Mouse (Mus musculus) erythroblast, embryonic 14.5 days (primary cell): Measurements from ENCODE around the gene Hlcs. TPM values are rescaled to one million over a fixed set of nuclear protein-coding genes. Genes with fewer than 3 reads are reported as not detected.
A peak's percentile ranks its signal among the peaks of the same experiment; 100 is the strongest.

ENCODE experiments used
- H3K27me3 ChIP-seq: 2 replicates; pipeline ENCODE4 v1.6.1; 2012; ENCODE audit warnings: inconsistent platforms; ENCODE audit not compliant: control insufficient read depth
- H3K36me3 ChIP-seq: 2 replicates; pipeline ENCODE4 v1.6.1; 2012; ENCODE audit warnings: mild to moderate bottlenecking, inconsistent platforms; ENCODE audit not compliant: control insufficient read depth
- H3K4me1 ChIP-seq: 2 replicates; pipeline ENCODE4 v1.6.1; 2012; ENCODE audit warnings: inconsistent platforms; ENCODE audit not compliant: control insufficient read depth
- H3K4me3 ChIP-seq: replicated peaks from 2 replicates; pipeline ENCODE3; 2012; ENCODE audit warnings: moderate library complexity, mild to moderate bottlenecking, inconsistent platforms
- H3K9me3 ChIP-seq: 2 replicates; pipeline ENCODE4 v1.6.1; 2012; ENCODE audit warnings: low read length, inconsistent platforms, mixed read lengths; ENCODE audit not compliant: control insufficient read depth
- GATA1 ChIP-seq: IDR thresholded peaks from 2 replicates; pipeline ENCODE4 v1.6.1; 2012; ENCODE audit warnings: low read length, inconsistent platforms, mixed read lengths
- TAL1 ChIP-seq: IDR thresholded peaks from 3 replicates; pipeline ENCODE4 v1.6.1; 2012; ENCODE audit warnings: low read length, inconsistent platforms, mixed read lengths
- polyA plus RNA-seq: library from polyadenylated mRNA; stranded (reverse); fragments of >175 nt; gene quantifications from 2 replicates; pipeline ENCODE4 v1.2.3, GENCODE M21; 2012

Hlcs gene
- 0.06 and 0.08 TPM in 2 replicates for polyA plus RNA-seq

- TF ChIP-seq GATA1 (no peak), TAL1 (no peak)
- Histone ChIP-seq H3K4me1 (peaks cover 24% of the 10 kb centered on the region), H3K9me3 (no peaks in the 10 kb centered on the region), H3K36me3 (no peaks in the 10 kb centered on the region), H3K27me3 (no peaks in the 10 kb centered on the region; the same call in 1 of the 2 replicates), H3K4me3 (peak within 1 kb of the TSS; percentile 93)
These were observed at the start of gene Hlcs for GRCm38 (mm10) chr16:94313229-94314030. Gene Hlcs, minus strand, starts transcription at chr16:94313571.

GRCm38 (mm10) chr16:94362174-94362873, 49.0 kb upstream of the Hlcs start:
- H3K36me3 ChIP-seq = peaks cover 4% of the 10 kb centered on the region; the same call in 1 of the 2 replicates
- H3K27me3 ChIP-seq = no peaks in the 10 kb centered on the region
- H3K4me3 ChIP-seq = no peak overlapping the region
- H3K4me1 ChIP-seq = peaks cover 12% of the 10 kb centered on the region
- no peaks in the 10 kb centered on the region for H3K9me3 ChIP-seq
- TF ChIP-seq GATA1 = no peak
- no peak for TF ChIP-seq TAL1

- Histone ChIP-seq H3K36me3 (peaks cover 4% of the 10 kb centered on the region; the same call in 1 of the 2 replicates), H3K4me1 (peaks cover 7% of the 10 kb centered on the region), H3K27me3 (no peaks in the 10 kb centered on the region), H3K4me3 (no peak overlapping the region), H3K9me3 (no peaks in the 10 kb centered on the region)
- no peak for TF ChIP-seq GATA1
- no peak for TF ChIP-seq TAL1
These were observed 47.4 kb upstream of the Hlcs start for GRCm38 (mm10) chr16:94360578-94361350.

- no peak for TF ChIP-seq TAL1
- TF ChIP-seq GATA1 = no peak
- peaks cover 7% of the 10 kb centered on the region for H3K4me1 ChIP-seq
These were observed 44.7 kb upstream of the Hlcs start for GRCm38 (mm10) chr16:94358091-94358490.

GRCm38 (mm10) chr16:94356776-94357494, 43.6 kb upstream of the Hlcs start:
- Histone ChIP-seq H3K36me3 (no peaks in the 10 kb centered on the region), H3K4me1 (peaks cover 7% of the 10 kb centered on the region), H3K27me3 (no peaks in the 10 kb centered on the region), H3K9me3 (no peaks in the 10 kb centered on the region), H3K4me3 (no peak overlapping the region)
- TF ChIP-seq TAL1 = no peak
- no peak for TF ChIP-seq GATA1

More at GRCm38 (mm10) chr16:94358091-94358490, 44.7 kb upstream of the Hlcs start:
- H3K27me3 ChIP-seq = no peaks in the 10 kb centered on the region
- no peaks in the 10 kb centered on the region for H3K9me3 ChIP-seq
- H3K4me3 ChIP-seq = no peak overlapping the region
- no peaks in the 10 kb centered on the region for H3K36me3 ChIP-seq

- Histone ChIP-seq H3K36me3 (no peaks in the 10 kb centered on the region), H3K9me3 (no peaks in the 10 kb centered on the region), H3K27me3 (no peaks in the 10 kb centered on the region), H3K4me1 (peaks cover 7% of the 10 kb centered on the region), H3K4me3 (no peak overlapping the region)
- TF ChIP-seq TAL1 (no peak), GATA1 (no peak)
These were observed 42.7 kb upstream of the Hlcs start for GRCm38 (mm10) chr16:94356046-94356445.

GRCm38 (mm10) chr16:94354450-94354849, 41.1 kb upstream of the Hlcs start:
- H3K4me3 ChIP-seq = no peak overlapping the region
- H3K4me1 ChIP-seq = peaks cover 7% of the 10 kb centered on the region
- TF ChIP-seq GATA1 (no peak), TAL1 (no peak)

GRCm38 (mm10) chr16:94350287-94350677, 36.9 kb upstream of the Hlcs start:
- TF ChIP-seq GATA1 = no peak
- no peak for TF ChIP-seq TAL1
- Histone ChIP-seq H3K4me1 (no peaks in the 10 kb centered on the region), H3K4me3 (no peak overlapping the region), H3K27me3 (no peaks in the 10 kb centered on the region), H3K9me3 (no peaks in the 10 kb centered on the region), H3K36me3 (no peaks in the 10 kb centered on the region)

More at GRCm38 (mm10) chr16:94354450-94354849, 41.1 kb upstream of the Hlcs start:
- no peaks in the 10 kb centered on the region for H3K9me3 ChIP-seq
- H3K27me3 ChIP-seq = no peaks in the 10 kb centered on the region
- no peaks in the 10 kb centered on the region for H3K36me3 ChIP-seq
